Mouse (Mus musculus) right cerebral cortex, postnatal 25 days (tissue): ENCODE results near the gene Cd8a.

Source experiments
- DNase-seq: peaks from one replicate; pipeline ENCODE4 v3.0.0; 2022

Gene Cd8a

GRCm38 (mm10) chr6:71372041-71372720 lies 1.0 kb upstream of the Cd8a start:
- no peak for DNase-seq

GRCm38 (mm10) chr6:71374311-71374829 lies 1.1 kb downstream of the Cd8a start:
- no peak for DNase-seq

- no peak for DNase-seq
These were observed 1.7 kb downstream of the Cd8a start for GRCm38 (mm10) chr6:71374921-71375320.

- DNase-seq, result no peak
These were observed 3.5 kb downstream of the Cd8a start for GRCm38 (mm10) chr6:71376711-71377110.

- no peak for DNase-seq
These were observed 8.4 kb downstream of the Cd8a start for GRCm38 (mm10) chr6:71381654-71382053.

GRCm38 (mm10) chr6:71390496-71390895 lies 17.3 kb downstream of the Cd8a start:
- DNase-seq, result no peak

GRCm38 (mm10) chr6:71396016-71396415 lies 22.8 kb downstream of the Cd8a start:
- no peak for DNase-seq

- DNase-seq, result no peak
These were observed 23.5 kb downstream of the Cd8a start for GRCm38 (mm10) chr6:71396761-71397160.

GRCm38 (mm10) chr6:71398829-71399609 lies 25.8 kb downstream of the Cd8a start:
- no peak for DNase-seq

GRCm38 (mm10) chr6:71414624-71415023 lies 41.4 kb downstream of the Cd8a start:
- DNase-seq, result no peak

- no peak for DNase-seq
These were observed 42.2 kb downstream of the Cd8a start for GRCm38 (mm10) chr6:71415446-71415845.

- DNase-seq, result no peak
These were observed 45.6 kb downstream of the Cd8a start for GRCm38 (mm10) chr6:71418874-71419273.

GRCm38 (mm10) chr6:71420848-71421247 lies 47.6 kb downstream of the Cd8a start:
- no peak for DNase-seq

- DNase-seq, result no peak
These were observed 48.9 kb downstream of the Cd8a start for GRCm38 (mm10) chr6:71422162-71422561.

- DNase-seq, result no peak
These were observed 49.9 kb downstream of the Cd8a start for GRCm38 (mm10) chr6:71423116-71423515.

- no peak for DNase-seq
These were observed 52.5 kb downstream of the Cd8a start for GRCm38 (mm10) chr6:71425681-71426080.

GRCm38 (mm10) chr6:71427996-71428725 lies 54.9 kb downstream of the Cd8a start:
- no peak for DNase-seq
